Mouse (Mus musculus): Measurements from ENCODE around the gene Echdc1.
"Not testable (repeated sequence)": the region's sequence is repeated elsewhere in the genome, so short reads cannot be mapped to it uniquely, and the experiment has no call there.

Echdc1 gene

DNA sequence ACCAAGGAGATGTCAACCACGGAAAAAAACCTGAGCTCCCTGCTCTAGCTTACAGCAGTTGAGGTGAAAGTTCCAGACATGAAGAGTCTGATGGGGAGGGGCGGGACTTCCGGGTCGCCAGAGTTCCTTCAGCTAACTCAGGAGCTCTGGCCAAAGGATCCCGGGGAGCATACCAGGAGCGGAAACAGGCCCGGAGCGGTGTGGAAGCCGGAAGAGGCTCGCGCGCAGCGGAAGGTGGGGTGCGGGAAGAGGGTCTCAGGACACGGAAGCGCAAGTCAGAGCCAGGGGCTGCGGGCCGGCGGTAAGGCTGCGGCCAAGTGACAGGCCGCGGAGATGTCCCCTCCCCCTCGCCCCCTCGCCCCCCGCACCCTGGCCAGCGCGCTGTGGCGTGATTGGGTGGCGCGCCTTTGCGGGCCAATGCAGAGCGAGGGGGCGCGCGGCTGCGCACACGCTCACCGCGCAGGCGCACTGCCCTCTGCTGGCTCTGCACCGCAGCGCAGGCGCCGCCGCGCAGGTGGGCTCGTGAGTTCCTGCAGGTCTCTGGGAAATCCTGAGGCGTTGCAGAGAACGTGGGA is at the start of gene Echdc1:
TSS of gene Echdc1 (plus strand) at position 103 of the 575 bp plus-strand sequence.
- DNase-seq (ENCODE audit: low spot score), result peak; percentile 76

DNA sequence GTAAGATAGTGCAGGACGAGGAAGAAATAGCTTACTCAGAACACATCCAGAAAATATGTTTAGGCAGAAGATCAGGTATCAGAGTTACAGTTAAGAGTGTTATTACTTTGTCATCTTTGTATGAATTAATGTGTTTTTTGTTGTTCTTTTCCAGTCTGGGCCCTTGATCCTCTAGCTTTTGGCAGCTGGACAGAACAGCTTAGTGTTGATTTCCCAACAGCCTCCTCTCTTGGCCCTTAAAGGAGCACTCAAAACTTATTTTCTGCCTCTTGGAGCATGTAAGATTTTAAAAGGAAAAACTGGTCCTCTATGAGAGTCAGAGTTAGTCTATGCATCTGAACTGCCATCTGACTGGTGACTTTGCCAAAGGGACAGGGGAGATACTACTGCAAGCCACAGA is 31.2 kb upstream of the Echdc1 start:
- no peak for DNase-seq (ENCODE audit: low spot score)

- DNase-seq (ENCODE audit: low spot score), result no peak
These were observed 27.2 kb upstream of the Echdc1 start for GRCm38 (mm10) chr10:29285757-29286156.

GRCm38 (mm10) chr10:29302230-29302629 is 10.7 kb upstream of the Echdc1 start:
- DNase-seq (ENCODE audit: low spot score), result no peak

GRCm38 (mm10) chr10:29311480-29312219 is 1.3 kb upstream of the Echdc1 start:
- DNase-seq (ENCODE audit: low spot score), result no peak

DNA sequence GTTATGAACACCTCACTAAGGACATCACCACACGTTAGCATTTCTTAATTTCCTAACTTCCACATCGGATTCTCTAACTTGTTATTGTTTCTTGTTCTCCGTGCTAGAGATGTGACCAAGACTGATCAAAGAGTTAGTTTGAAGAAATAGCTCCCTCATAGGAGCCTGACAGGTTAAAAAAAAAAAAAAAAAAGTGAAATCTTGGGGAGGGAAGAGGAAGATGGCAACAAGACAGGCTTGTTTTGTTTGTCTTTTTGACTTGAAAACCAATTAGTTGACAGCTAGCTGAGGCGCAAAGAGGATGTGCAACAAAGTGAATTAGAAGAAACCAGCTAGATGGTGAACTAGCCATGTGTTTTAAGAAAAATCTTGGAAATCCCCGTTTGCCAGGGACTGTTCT is 939 bp downstream of the Echdc1 start:
- DNase-seq (ENCODE audit: low spot score), result no peak

DNA sequence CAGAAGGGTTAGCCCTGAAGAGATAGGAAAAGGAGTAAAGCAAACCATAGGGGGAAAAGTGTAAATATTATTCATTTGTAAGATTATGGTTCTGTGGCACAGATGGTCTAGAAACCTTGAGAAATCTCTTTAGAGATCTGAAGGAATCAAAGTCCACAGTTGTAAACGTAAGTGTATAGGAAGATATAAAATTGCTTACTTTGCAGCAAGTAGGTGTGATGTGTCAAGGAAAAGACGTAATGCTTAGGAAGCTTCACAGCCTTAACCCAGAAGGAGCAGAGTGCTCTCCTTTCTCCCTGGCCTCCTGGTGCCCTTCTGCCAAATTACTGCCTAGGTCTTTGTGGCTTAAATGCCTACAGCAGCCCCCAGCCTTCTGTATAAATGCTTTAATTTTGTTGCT is 11.9 kb downstream of the Echdc1 start:
- no peak for DNase-seq (ENCODE audit: low spot score)

- DNase-seq (ENCODE audit: low spot score), result no peak
These were observed 20.9 kb downstream of the Echdc1 start for GRCm38 (mm10) chr10:29333836-29334235.

- peak; percentile 46 for DNase-seq (ENCODE audit: low spot score)
These were observed 25.5 kb downstream of the Echdc1 start for GRCm38 (mm10) chr10:29338355-29339056.

GRCm38 (mm10) chr10:29344232-29344631 is 31.3 kb downstream of the Echdc1 start:
- no peak for DNase-seq (ENCODE audit: low spot score)

DNA sequence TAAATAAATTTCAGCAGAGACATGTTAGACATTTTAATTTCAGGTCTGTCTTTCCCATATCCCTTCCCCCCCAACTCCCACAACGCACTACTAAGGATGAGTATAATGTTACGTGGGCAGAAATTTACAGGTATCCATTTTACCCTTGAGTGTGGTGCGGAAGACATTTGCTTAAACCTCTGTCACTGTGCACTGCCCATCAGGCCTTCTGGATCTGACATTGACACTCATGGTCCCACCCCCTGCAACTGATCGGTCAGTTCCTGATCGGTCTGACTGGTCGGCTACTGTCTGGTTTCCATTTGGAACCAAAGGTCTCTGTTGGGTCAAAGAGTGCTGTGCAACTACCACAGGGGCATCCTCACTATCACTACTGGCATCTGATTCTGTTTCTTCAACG is 33.7 kb downstream of the Echdc1 start:
- no peak for DNase-seq (ENCODE audit: low spot score)

DNA sequence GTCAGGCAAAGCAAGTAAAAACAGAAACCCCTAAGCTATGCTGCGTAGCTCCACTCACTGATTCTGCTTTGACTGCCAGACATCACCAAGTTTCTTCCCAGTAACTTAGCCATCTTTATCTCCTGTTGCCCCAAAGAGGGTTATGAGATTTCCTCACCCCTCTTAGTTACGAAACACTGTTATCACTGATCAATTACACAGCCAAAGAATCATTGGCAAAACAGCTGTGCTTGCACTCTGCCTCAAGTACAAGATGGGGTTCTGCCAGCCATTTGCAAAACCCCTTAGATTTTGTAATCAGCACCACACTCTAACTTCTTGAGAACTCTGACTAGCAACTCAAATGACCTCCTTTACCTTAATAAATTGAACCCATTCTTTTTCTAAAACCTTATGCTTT is 38.5 kb downstream of the Echdc1 start:
- DNase-seq (ENCODE audit: low spot score), result no peak

- DNase-seq (ENCODE audit: low spot score), result no peak
These were observed 39.6 kb downstream of the Echdc1 start for GRCm38 (mm10) chr10:29352575-29352974.

GRCm38 (mm10) chr10:29354183-29354582 is 41.2 kb downstream of the Echdc1 start:
- DNase-seq (ENCODE audit: low spot score), result no peak

- no peak for DNase-seq (ENCODE audit: low spot score)
These were observed 48.1 kb downstream of the Echdc1 start for GRCm38 (mm10) chr10:29361095-29361463.

DNA sequence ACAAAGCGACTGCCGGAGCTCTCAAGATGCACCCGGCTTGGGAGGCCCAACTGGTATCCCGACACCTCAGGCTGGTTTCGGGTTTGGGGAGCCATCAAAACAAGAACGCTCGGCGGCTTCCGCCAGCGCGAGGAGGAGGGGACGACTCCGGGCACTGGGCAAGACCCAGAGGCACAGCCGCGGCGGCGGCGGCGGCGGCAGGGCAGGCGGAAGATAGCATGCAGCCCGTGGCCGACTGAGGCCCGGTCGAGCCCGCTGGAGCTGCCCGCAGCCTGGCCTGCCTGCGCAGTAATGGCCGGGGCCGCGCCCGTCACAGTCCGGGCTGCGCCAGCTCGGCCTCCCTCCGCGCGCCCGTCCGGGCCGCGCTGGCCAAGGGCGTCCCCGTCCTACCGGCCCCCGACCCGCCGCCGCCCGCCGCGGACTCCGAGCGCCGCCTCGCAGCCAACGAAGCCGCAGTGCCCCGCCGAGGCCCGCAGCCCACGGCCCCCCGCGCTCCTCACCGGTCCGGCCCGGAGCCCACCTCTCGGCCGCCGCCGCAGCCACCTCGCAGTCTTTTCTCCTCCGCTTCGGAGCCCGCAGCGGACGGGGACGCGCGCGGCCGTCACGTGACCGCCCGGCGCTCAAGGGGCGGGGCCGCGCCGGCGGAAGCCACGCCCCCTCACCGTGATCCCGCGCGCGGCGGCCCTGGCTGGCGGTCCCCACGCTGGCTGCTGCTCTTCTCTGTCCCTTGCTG is 48.7 kb downstream of the Echdc1 start:
- peak; percentile 90 for DNase-seq (ENCODE audit: low spot score)

DNA sequence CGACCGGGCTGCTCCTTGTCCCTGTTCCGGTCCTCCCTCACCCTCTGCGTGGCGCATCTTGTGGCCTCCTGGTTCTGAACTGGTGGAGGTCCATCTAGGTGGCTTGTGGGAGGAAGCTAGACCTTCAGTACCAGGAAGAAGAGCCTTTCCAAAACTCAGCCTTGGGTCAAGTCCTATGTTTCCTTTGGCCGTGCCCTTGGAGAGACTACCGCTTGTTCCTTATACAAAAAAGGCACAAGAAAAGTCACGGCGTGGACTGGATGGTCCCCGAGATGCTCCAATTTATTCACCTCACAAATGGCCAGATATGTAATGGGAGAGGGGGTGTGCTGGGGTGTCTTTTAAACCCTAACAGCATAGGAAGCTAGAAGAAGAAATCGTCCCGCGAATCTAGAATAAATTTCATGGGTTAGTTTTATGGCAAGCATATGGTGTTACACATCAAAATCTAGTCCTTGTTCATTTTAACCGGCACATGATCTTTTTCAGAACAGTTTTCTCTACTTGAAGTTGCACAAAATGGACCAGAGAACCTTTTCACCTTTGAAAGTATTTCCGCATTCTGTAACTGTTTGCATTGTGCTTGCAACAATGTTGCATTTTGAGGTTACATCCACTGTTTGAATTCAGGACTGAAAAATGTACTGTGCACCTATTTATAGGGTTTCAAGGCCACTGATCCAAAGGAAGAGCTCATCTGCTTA is 49.4 kb downstream of the Echdc1 start, which contains the start of gene Rnf146:
TSS of gene Rnf146 (minus strand) at position 246 of the 704 bp plus-strand sequence.
- DNase-seq (ENCODE audit: low spot score), result no peak

DNA sequence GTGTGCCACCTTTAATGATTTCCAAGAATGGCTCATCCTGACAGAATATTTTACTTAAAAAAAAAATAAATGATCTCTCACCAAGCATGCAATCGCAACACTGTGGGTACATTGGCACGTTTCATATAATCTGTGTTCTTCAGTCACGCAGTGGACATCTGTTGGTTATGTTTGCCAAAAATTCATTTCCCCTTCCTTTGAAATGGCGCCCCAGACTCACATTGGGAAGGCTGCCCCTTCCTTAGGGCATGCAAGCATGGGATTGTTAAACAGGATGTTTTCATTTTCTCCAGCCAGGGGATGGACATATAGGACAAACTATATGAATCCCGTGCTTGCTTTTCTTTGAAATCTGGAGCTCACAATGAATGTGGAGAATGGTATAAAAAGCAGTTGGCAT is 61.1 kb downstream of the Echdc1 start:
- DNase-seq (ENCODE audit: low spot score), result no peak

- DNase-seq (ENCODE audit: low spot score), result no peak
These were observed 68.6 kb downstream of the Echdc1 start for GRCm38 (mm10) chr10:29381558-29381957.

- not testable (repeated sequence) for DNase-seq (ENCODE audit: low spot score)
These were observed 81.9 kb downstream of the Echdc1 start for GRCm38 (mm10) chr10:29394890-29395289.

All from ovary, postnatal 14 days (tissue).